Mouse (Mus musculus) layer of hippocampus, postnatal 14 days (tissue): ENCODE results near the gene Dido1. TPM values are rescaled to one million over a fixed set of nuclear protein-coding genes. Genes with fewer than 3 reads are reported as not detected.

Source experiments
- DNase-seq, 2 experiments: peaks; one replicate each; pipeline ENCODE4 v3.0.0; 2021 to 2022; ENCODE audit warnings: low spot score in 2 of 2, mixed read lengths in 1 of 2
- total RNA-seq, 2 experiments: library from RNA; stranded (reverse); gene quantifications; 2 replicates each; pipeline ENCODE4 v1.2.3; 2021

Dido1 gene
- total RNA-seq, 2 experiments from 2014 or later = 54.2 to 56.9 TPM

DNA sequence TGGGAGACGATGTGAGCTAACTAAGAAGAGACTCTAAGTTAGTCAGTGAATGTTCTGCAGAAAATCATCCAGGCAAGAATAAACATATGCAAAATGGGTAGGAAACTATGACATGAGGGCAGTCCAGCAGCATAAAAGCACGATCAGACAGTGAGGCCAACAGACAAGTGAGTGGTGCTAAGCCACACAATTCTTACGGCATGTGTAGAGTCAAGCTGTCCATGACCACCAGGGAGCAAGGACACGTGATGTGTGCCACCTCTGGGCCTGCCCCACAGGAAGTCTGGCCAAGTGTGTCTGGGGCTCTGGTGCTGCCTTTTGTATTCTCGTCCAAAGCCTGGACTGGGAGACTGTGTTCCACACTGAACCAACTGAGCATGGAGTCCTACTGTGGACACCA lies 20.0 kb downstream of the Dido1 start:
- DNase-seq = peak in 1 of 2 experiments; percentile 42

DNA sequence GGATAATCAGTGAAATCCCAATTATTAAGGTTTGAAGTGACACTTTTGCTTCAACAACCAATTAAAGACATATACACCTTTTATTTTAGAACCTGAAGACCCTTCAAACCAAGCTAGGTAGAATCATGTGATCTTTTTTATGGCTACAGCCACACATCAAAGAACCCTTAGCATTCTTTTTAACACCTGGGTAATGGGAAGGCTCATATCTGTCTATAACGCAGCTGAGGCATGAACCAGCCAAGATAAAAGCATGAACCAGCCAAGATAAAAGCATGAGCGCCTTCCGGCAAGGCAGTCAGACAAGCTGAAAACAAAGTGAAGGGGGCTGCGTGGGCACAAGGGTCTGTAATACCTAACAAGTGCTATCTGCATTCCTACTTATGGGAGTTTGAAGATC lies 25.8 kb downstream of the Dido1 start:
- no peak for DNase-seq

DNA sequence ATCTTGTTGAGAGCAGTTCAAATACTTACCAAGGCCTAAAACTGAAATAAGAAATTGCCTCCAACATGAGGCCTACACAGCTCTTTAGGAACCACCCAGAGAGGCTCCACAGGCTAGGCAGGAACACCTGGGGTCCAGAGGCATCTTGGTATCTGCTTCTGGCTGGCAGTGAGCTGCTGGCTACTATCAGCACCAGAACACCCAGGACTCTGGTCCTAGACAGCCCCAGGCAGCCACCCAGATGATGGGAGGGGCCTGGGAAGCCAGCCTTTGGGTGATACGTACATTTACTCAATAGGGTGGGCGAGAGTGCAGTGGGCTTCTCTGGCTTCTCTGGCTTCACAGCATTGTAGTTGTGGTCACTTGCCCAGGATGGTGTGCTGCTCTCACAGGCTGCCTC lies 26.3 kb downstream of the Dido1 start:
- DNase-seq = no peak

DNA sequence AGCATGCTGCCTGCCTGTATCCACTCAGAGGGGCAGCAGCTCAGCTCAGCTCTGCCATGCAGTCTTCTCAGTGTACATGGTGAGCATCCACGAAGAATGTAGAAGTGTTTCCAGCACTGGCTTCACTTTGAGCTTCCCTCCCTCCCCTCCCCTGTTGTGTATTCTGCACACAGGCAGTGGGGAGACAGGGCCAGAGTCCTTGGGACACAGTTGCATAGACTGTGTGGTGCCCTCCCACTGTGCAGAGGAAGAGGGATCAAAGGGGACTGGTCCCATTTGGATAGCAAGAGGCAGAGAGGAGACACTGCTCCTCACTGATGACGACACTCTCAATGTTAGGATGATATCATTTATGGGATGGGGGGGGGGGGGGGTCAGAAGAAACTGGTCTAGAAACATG lies 28.6 kb downstream of the Dido1 start:
- DNase-seq = no peak

DNA sequence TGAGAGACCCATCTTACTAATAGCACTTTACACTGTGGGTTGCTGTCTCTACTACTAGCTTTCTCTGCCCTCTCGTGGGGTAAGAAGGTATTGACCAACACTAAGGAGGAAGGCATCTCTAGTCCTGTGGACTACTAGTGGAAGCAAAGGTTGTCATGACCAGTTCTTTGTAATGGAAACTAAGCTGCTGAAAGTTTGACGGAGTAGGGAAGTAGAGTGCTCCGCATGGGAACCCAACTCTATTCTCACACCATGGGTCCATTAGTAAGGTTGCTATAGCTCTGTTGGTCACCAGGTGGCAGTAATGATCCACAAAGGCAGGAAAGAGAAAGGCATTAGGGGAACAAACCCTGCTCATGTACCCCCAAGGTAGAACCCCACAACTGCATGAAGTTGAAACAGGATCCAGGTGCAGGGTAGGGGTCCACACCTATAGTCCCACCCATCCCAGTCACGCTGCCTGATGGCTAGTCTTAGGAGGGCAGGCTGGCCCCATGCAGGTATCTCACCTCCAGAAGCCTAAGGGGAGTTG lies 31.1 kb downstream of the Dido1 start:
- peak; percentile 78 to 80 for DNase-seq

DNA sequence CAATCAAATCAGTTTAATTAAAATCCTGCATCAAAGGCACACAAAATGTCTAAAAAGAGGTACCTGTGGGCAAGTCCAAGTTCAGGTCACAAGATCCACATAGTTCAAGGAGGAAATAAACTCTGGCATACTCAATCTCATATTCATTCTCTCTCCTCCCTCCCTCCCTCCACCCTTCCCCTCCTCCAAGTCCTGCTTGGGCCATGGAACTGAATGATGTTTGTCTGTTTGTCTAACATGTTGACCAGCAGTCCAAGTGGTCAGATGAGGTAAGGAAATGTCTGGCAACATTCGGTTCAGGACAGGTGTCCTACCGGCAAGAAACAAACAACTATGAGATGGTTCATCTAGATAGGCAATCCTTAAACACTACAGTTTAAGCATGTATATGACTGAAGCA lies 33.1 kb downstream of the Dido1 start:
- DNase-seq = no peak

DNA sequence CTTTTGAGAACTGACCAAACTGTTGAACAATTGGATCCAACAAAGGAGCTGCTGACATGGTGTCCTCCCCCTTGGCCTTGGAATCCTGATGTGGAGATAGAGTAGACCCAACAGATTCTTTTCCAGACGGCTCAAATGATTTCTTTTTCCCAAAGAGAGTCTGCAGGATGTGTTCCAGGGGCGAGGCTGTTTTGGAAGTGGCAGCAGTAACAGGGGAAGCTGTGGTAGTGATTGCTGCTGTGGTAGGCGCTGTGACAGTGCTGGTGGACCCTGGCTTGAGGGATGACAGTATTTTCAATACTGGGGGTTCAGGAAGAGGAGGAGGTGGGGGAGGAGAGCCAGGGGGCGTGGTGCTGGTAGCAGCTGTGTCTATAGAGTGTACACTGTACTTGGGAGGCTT lies 47.8 kb downstream of the Dido1 start:
- no peak for DNase-seq

DNA sequence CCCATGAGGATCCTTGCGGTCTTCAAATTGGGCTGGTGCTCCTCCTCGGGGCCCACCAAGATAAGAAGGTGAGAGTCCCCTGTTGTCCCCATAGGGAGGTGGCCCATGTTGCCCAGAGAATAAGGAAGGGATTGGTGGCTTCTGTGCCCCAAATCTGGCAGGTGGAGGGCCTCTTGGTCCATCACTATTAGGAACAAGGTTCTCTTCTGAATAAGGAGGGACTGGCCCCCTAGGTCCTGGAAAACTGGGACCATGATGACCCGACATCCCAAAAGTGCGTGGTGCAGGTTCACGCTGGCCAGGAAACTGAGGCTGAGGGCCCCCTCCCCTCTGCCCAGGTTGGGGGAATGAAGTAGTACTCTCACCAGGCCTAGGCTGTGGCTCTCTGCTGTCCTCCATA lies 49.3 kb downstream of the Dido1 start:
- DNase-seq = no peak

DNA sequence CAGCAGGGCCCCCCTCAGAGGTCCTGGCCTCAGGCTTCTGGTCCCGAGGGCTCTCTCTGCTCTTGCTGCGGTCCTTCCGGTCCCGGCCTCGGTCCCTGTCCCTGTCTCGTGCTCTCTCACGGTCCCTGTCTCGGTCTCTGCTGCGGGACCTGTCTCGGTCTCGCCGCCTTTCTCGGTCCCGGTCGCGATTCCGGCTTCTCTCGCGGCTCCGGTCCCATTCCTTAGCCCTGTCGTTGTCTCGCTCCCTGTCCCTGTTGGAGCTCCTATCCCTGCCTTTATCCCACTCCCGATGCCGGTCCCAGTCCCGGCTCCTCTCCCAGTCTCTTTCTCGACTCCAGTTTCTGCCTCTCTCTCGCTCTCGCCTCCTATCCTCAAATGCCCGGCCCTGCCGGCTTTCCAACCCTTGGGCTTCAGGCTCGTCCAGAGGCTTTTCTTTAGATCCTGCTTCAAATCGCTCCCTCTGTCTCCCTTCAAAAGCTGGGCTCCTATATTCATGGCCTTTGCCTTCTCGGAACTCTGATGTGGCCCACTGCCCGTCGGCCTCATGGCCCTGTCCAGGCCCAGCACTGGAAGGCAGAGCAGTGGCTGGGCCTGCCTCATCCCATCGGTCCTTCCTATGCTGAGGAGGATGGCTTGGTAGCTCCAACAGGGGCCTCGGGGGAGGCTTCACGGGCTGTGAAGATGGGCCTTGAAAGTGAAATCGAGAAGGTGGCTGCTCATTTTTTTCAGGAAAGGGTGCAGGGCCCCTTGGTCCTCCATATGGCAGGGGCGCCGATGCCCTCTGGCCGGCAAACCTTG lies 50.2 kb downstream of the Dido1 start:
- no peak for DNase-seq

DNA sequence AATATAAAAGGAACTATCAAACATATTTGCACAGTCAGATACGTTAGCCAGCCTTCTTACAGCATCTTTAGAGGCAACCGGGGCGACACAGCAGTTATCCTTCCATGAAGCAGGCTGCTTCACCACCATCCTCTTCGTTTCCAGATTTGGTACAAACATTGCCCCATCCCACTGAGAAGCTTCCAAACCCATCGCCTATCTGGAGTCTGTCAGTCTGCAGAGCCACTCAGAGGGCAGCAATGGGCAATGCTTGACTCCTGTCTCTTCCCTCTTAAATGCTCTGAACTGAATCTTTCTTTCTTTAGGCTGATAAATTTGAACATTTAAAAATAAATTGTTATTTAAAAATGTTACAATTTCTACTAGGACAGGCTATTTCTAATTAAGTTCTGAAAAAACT lies 51.4 kb downstream of the Dido1 start:
- no peak for DNase-seq

DNA sequence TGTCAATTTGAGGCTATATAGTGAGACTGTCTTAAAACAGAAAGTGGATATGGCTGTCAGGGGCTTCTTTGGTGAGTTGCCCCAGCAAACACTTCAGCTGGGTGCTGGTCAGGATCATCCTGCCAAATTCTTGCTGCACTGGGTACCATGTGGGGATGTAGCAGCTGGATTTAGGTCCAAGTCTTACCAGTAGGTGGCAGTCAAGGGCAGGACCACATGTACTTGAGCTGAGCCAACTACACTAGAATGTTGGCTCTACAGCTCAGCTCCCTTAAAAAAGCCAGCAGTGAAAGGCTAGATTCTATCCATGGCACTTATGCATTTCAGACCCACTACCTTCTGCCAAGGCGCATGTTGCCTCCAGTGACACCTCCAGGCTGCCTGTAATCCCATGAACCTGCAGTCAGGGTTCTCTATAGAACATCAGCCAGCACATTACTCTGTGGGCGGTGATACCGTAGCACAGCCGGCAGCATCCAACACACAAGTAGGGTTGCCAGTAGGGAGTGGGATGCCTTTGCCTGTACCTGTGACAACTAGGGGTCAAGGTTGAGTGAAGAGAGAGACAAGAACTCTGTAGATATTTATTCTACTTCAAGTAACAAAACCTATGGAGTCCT lies 52.3 kb downstream of the Dido1 start:
- peak; percentile 66 to 81 for DNase-seq

DNA sequence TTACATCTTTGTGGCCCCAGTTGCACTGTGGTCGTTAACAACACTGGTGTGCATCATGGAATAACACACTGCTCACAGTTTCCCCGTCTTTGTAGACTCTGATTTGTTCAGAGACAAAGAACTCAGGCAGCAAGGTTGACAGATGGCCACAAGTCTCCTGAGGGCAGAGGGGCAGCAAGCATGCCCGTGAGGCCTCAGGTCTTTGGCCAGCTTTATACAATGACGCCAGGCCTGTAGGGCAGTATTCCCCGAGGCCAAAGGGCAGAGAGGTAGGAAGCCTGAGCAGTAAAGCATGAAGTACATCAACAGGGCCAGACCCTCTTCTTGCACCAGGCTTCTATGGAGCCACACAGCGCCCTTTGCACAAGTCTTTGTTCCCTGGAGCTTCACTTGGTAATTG lies 54.6 kb downstream of the Dido1 start:
- DNase-seq = no peak

DNA sequence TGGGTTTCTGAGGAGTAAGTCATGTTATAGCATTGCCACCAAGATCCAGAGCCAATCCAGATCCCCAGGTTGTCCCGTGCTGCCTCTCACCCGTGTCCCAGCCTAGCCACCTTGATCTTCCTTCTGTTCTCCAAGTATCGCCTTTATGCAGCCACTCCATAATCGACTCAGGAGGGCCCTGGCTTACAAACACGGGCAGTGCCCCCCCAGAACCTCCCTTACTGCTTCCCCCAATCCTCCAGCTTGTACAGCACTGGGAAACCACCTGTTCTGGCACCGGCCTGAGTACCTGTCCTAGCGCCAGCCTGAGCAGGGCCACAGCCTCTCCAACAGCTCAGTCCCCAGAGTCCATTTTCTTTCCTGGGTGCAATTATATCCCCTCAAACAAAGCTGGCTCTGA lies 55.1 kb downstream of the Dido1 start:
- DNase-seq = no peak

DNA sequence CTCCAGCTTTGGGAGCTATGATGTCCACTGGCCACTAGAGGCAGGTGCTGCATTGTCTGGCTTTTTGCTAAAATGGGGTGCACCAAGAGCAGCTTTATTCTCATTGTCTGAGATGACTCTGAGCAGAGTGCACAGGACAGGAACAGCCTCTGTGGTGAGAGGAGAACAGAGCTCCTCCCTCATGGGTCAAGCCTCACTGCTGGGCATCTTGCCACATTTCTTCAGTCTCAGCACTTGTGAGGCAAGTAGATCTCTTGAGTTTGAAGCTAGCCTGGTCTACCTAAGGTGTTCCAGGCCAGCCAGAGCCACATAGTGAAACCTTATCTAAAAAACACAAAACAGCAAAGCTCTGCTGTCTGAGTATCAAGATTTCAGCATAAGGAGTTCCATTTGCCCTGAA lies 63.0 kb downstream of the Dido1 start:
- no peak for DNase-seq

DNA sequence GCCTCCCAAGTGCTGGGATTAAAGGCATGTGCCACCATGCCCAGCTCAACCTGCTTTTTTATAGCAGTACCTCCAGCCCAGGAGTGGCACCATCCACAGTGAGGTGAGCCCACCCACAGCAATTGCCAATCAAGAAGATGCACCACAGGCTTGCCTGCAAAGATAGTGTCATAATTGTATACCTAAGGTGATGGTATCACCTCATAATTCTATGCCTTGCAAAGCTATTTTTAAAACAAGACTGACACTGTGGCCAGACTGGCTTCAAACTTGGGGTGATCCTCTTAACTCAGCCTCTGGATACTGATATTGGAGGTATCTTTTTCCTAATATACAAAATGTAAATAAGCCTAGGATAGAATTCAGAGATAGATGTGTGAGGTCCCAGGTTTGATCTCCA lies 66.2 kb downstream of the Dido1 start:
- DNase-seq = no peak

DNA sequence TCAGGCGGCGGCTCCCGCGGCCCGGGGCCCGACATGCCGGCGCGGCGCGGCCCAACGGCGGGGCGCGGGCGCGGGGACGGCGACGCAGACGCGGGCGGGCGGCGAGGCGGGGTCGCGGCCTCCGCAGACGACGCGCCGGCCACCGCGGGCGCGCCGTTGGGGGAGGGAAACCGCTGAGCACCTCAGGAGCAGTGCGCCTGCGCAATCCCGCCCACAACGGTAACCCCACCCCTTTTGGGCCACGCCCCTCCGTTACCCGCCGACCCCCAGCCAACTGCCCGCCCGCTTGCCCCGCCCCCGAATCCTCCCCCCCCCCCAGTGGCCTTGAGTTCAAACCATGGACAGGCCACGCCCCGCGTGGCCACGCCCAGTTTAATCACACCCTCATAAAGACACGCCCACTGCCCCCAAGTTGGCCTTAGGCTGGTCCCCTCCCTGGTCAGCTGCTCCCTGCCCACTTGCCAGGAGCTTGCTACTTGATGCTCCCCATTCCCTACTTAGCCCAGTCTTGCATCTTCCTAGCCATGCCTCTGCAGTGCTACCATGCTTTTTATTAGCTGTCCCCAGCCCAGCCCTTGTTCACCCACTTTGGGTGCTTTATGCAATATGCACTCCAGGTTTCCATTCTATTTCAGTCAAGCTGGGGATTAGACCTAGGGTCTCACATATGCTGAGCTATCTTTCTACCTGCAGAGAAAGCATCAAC lies 67.1 kb downstream of the Dido1 start, which contains the start of gene Tcfl5:
Gene Tcfl5, minus strand, starts transcription at position 154 of the 706 bp plus-strand sequence.
- DNase-seq = no peak

DNA sequence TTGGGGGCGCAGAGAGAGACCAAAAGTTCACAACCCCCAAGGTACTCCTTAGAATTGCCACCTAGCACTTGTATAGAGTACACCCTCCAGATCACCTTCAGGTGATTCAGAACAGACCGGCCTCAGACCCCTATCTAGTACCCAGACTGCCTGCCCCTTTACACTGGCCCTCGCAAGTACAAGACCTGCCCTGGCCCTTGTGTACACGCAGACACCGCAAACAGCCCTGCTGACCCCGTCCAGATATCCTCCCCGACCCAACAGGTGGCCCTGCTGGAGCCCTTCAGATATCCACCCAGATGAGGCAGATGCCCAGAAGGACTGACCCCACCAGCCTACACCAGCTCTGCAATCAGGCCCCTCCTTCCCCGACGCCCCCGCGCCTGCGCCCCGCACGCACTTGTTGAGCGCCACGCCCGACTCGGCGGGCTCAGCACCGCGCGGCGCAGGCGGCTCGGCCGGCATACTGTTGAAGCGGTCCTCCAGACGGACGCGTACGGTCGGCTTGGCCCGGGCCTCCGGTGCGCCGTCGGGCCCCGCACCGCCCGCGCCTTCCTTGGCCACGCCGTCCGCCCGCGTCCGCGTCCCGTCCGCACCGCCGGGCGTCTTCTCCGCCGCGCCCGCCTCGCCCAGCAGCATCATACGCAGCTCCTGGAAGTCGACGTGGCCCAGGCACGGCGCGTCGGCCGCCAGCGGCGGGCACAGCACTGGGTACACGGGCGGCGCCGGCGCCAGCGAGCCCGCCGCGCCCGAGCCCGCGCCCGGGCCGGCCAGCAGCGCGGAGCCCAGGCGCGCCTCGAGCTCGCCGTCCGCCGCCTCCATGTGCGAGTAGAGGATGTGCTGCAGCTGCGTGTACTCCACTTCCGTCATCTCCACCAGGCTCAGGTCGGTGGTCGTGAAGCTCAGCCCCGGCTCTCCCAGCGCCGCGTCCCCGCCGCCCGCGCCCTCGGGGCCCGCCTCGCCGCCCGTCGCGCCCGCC lies 67.9 kb downstream of the Dido1 start:
- no peak for DNase-seq

DNA sequence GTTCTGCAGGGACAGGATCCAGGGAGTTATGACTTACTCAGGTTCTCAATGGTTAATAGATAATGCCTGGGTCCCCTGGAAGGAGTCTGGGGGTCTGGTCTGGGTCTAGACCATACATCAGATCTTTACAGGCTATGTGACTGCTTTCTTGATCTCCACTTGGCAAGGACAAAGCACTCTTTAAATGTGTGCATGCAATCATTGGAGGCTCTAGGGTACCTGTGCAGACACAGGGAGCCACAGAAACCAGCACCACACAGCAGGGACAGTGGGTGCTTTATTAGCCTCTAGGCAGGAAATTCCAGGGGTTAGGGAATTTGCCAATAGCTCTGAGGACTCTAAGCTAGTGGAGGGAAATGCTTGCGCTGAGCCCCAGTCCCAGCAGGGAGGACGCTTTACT lies 97.9 kb downstream of the Dido1 start:
- DNase-seq = no peak

DNA sequence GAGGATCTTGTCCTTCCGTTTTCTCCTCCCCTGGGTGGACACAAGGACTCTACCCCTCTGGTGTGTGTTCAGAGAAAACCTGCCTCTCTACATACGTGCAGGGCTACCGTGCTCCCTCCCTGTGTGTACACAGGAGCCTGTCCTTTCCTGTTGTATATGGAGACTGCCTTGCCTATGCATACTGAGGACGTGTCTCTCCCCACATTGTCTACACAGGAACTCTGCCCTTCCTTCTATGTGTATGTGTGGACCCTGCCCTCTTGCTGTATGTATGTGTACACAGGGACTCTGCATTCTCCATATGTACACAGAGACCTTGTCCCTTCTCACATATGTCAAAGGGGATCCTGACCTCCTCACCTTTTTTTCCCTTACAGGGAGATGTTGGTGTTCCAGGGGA lies 99.5 kb downstream of the Dido1 start:
- DNase-seq = no peak
